Mouse (Mus musculus): Measurements from ENCODE around the gene Abcf2. TPM values are rescaled to one million over a fixed set of nuclear protein-coding genes. Genes with fewer than 3 reads are reported as not detected.

Abcf2 gene
- polyA plus RNA-seq, 1 experiment, result 143 TPM

GRCm38 (mm10) chr5:24600236-24600635 is 23.0 kb upstream of the Abcf2 start:
- Histone ChIP-seq H3ac (ENCODE audit: control insufficient read depth, insufficient read length, low read depth) (no peak overlapping the region), H3K79me2 (ENCODE audit: control insufficient read depth, insufficient read depth) (peaks cover 17% of the 10 kb centered on the region), H3K79me3 (ENCODE audit: low read depth) (peaks cover 2% of the 10 kb centered on the region), H3K36me3 (ENCODE audit: control insufficient read depth, insufficient read depth) (peaks cover under 1% of the 10 kb centered on the region), H3K4me3 (ENCODE audit: insufficient read depth, poor library complexity, severe bottlenecking) (no peak overlapping the region), H3K27me3 (ENCODE audit: control insufficient read depth, insufficient read depth, insufficient read length) (no peaks in the 10 kb centered on the region)
- TF ChIP-seq FOSL1 (IDR thresholded peaks at IDR 0.05; ENCODE audit: insufficient read depth, low read length, poor library complexity, severe bottlenecking) (no peak), MAX (IDR thresholded peaks at IDR 0.05) (no peak), CTCF (IDR thresholded peaks at IDR 0.05; ENCODE audit: control insufficient read depth, insufficient read depth, insufficient read length) (no peak), MYOG (IDR thresholded peaks at IDR 0.05; ENCODE audit: control insufficient read depth, extremely low read depth, insufficient read length) (no peak), USF1 (IDR thresholded peaks at IDR 0.05; ENCODE audit: low read depth) (no peak), MYOD1 (IDR thresholded peaks at IDR 0.05; ENCODE audit: control insufficient read depth, insufficient read length, low read depth) (peak; percentile 100), CEBPB (IDR thresholded peaks at IDR 0.05; ENCODE audit: low read depth) (no peak)

GRCm38 (mm10) chr5:24599137-24599536 is 21.9 kb upstream of the Abcf2 start:
- H3ac ChIP-seq (ENCODE audit: control insufficient read depth, insufficient read length, low read depth), result no peak overlapping the region
- H3K4me3 ChIP-seq (ENCODE audit: insufficient read depth, poor library complexity, severe bottlenecking), result no peak overlapping the region
- H3K36me3 ChIP-seq (ENCODE audit: control insufficient read depth, insufficient read depth), result peaks cover 8% of the 10 kb centered on the region
- peaks cover 2% of the 10 kb centered on the region for H3K79me3 ChIP-seq (ENCODE audit: low read depth)
- no peaks in the 10 kb centered on the region for H3K27me3 ChIP-seq (ENCODE audit: control insufficient read depth, insufficient read depth, insufficient read length)
- no peak for TF ChIP-seq CEBPB (IDR thresholded peaks at IDR 0.05; ENCODE audit: low read depth)
- TF ChIP-seq MYOG (IDR thresholded peaks at IDR 0.05; ENCODE audit: control insufficient read depth, extremely low read depth, insufficient read length), result no peak
- no peak for TF ChIP-seq CTCF (IDR thresholded peaks at IDR 0.05; ENCODE audit: control insufficient read depth, insufficient read depth, insufficient read length)
- no peak for TF ChIP-seq MAX (IDR thresholded peaks at IDR 0.05)
- no peak for TF ChIP-seq FOSL1 (IDR thresholded peaks at IDR 0.05; ENCODE audit: insufficient read depth, low read length, poor library complexity, severe bottlenecking)
- no peak for TF ChIP-seq MYOD1 (IDR thresholded peaks at IDR 0.05; ENCODE audit: control insufficient read depth, insufficient read length, low read depth)
- TF ChIP-seq USF1 (IDR thresholded peaks at IDR 0.05; ENCODE audit: low read depth), result no peak
- H3K79me2 ChIP-seq (ENCODE audit: control insufficient read depth, insufficient read depth), result peaks cover 17% of the 10 kb centered on the region

- H3K36me3 ChIP-seq (ENCODE audit: control insufficient read depth, insufficient read depth), result peaks cover 12% of the 10 kb centered on the region
- H3K79me3 ChIP-seq (ENCODE audit: low read depth), result peaks cover 2% of the 10 kb centered on the region
- peak overlapping the region; percentile 58 for H3ac ChIP-seq (ENCODE audit: control insufficient read depth, insufficient read length, low read depth)
- H3K27me3 ChIP-seq (ENCODE audit: control insufficient read depth, insufficient read depth, insufficient read length), result no peaks in the 10 kb centered on the region
- peaks cover 17% of the 10 kb centered on the region for H3K79me2 ChIP-seq (ENCODE audit: control insufficient read depth, insufficient read depth)
- TF ChIP-seq MAX (IDR thresholded peaks at IDR 0.05) (no peak), CTCF (IDR thresholded peaks at IDR 0.05; ENCODE audit: control insufficient read depth, insufficient read depth, insufficient read length) (peak; percentile 53)
- peak overlapping the region; percentile 14 for H3K4me3 ChIP-seq (ENCODE audit: insufficient read depth, poor library complexity, severe bottlenecking)
Observed at GRCm38 (mm10) chr5:24598570-24599006, 21.3 kb upstream of the Abcf2 start.

- H3K79me2 ChIP-seq (ENCODE audit: control insufficient read depth, insufficient read depth), result peaks cover 17% of the 10 kb centered on the region
- H3K79me3 ChIP-seq (ENCODE audit: low read depth), result peaks cover 2% of the 10 kb centered on the region
- TF ChIP-seq CTCF (IDR thresholded peaks at IDR 0.05; ENCODE audit: control insufficient read depth, insufficient read depth, insufficient read length), result no peak
- TF ChIP-seq CEBPB (IDR thresholded peaks at IDR 0.05; ENCODE audit: low read depth), result no peak
- TF ChIP-seq MYOG (IDR thresholded peaks at IDR 0.05; ENCODE audit: control insufficient read depth, extremely low read depth, insufficient read length), result no peak
- no peak for TF ChIP-seq USF1 (IDR thresholded peaks at IDR 0.05; ENCODE audit: low read depth)
- TF ChIP-seq FOSL1 (IDR thresholded peaks at IDR 0.05; ENCODE audit: insufficient read depth, low read length, poor library complexity, severe bottlenecking), result no peak
- TF ChIP-seq MAX (IDR thresholded peaks at IDR 0.05), result no peak
- no peak for TF ChIP-seq MYOD1 (IDR thresholded peaks at IDR 0.05; ENCODE audit: control insufficient read depth, insufficient read length, low read depth)
- peaks cover 17% of the 10 kb centered on the region for H3K36me3 ChIP-seq (ENCODE audit: control insufficient read depth, insufficient read depth)
- H3ac ChIP-seq (ENCODE audit: control insufficient read depth, insufficient read length, low read depth), result peak overlapping the region; percentile 58
- peak overlapping the region; percentile 14 for H3K4me3 ChIP-seq (ENCODE audit: insufficient read depth, poor library complexity, severe bottlenecking)
- no peaks in the 10 kb centered on the region for H3K27me3 ChIP-seq (ENCODE audit: control insufficient read depth, insufficient read depth, insufficient read length)
Observed at GRCm38 (mm10) chr5:24597901-24598569, 20.8 kb upstream of the Abcf2 start.

GRCm38 (mm10) chr5:24597221-24597728 is 20.0 kb upstream of the Abcf2 start:
- Histone ChIP-seq H3K4me3 (ENCODE audit: insufficient read depth, poor library complexity, severe bottlenecking) (no peak overlapping the region), H3K27me3 (ENCODE audit: control insufficient read depth, insufficient read depth, insufficient read length) (no peaks in the 10 kb centered on the region), H3K79me2 (ENCODE audit: control insufficient read depth, insufficient read depth) (peaks cover 17% of the 10 kb centered on the region), H3K36me3 (ENCODE audit: control insufficient read depth, insufficient read depth) (peaks cover 24% of the 10 kb centered on the region), H3ac (ENCODE audit: control insufficient read depth, insufficient read length, low read depth) (no peak overlapping the region), H3K79me3 (ENCODE audit: low read depth) (peaks cover 2% of the 10 kb centered on the region)
- no peak for TF ChIP-seq CEBPB (IDR thresholded peaks at IDR 0.05; ENCODE audit: low read depth)
- TF ChIP-seq MYOD1 (IDR thresholded peaks at IDR 0.05; ENCODE audit: control insufficient read depth, insufficient read length, low read depth), result no peak
- TF ChIP-seq CTCF (IDR thresholded peaks at IDR 0.05; ENCODE audit: control insufficient read depth, insufficient read depth, insufficient read length), result peak; percentile 8

Data from C2C12 (cell line).